Mouse (Mus musculus) C2C12 (cell line): Measurements from ENCODE around the gene Dirc2.

Experiments
- CEBPB ChIP-seq: IDR thresholded peaks from one replicate; pipeline ENCODE4 v1.6.1; 2011; ENCODE audit warnings: low read depth, mild to moderate bottlenecking, control low read depth, moderate library complexity
- CTCF ChIP-seq: IDR thresholded peaks from one replicate; pipeline ENCODE4 v1.5.1; 2011; ENCODE audit not compliant: control insufficient read depth, insufficient read depth, insufficient read length
- FOSL1 ChIP-seq: IDR thresholded peaks from one replicate; pipeline ENCODE4 v1.8.0; 2011; ENCODE audit warnings: mild to moderate bottlenecking, low read length; ENCODE audit not compliant: poor library complexity, insufficient read depth, severe bottlenecking
- MAX ChIP-seq: IDR thresholded peaks from one replicate; pipeline ENCODE4 v1.6.1; 2011; ENCODE audit warnings: mild to moderate bottlenecking, control low read depth
- MYOD1 ChIP-seq: IDR thresholded peaks from one replicate; pipeline ENCODE4 v1.6.1; 2011; ENCODE audit warnings: low read depth; ENCODE audit not compliant: control insufficient read depth, insufficient read length
- MYOG ChIP-seq: IDR thresholded peaks from one replicate; pipeline ENCODE4 v1.6.1; 2011; ENCODE audit not compliant: control insufficient read depth, insufficient read length; ENCODE audit errors: extremely low read depth
- USF1 ChIP-seq: IDR thresholded peaks from one replicate; pipeline ENCODE4 v1.6.1; 2011; ENCODE audit warnings: low read depth, mild to moderate bottlenecking, control low read depth, moderate library complexity

DNA sequence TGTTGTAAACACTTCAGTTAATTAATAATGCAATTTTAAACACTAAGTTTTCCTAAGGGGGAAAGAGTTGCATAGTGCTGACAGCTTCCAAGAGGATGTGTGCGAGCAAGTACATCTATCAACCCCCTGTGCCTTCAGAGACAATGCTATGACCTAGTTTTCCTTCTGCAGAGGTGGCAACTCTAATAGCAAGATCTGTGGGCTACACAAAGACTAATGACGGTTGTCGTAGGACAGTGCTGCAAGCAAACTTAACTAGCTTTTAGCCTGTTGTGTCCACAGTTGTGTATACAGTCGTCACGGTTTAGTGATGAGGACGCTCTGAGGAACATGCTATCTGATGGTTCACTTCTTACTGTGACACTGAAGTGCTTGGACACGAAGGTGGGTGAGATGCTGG, 54.5 kb downstream of the Dirc2 start:
- no peak for TF ChIP-seq CTCF
- TF ChIP-seq CEBPB = no peak
- no peak for TF ChIP-seq FOSL1
- TF ChIP-seq MYOD1 = no peak
- TF ChIP-seq MAX = no peak
- TF ChIP-seq USF1 = no peak
- no peak for TF ChIP-seq MYOG
